ENCODE assay signal across 18 mouse cellular contexts in genomic region chr1:93691106-93691505, GRCm38 (mm10). TPM values are rescaled to one million over a fixed set of nuclear protein-coding genes. Genes with fewer than 3 reads are reported as not detected.
"Had no signal": no experiment of that assay in that cellular context is flagged by ENCODE, and none has a peak within 500 bp of the region (broad histone marks: within the 10 kb centered on the region; RNA-seq: fewer than 3 reads in every experiment).

No protein-coding gene starts in this region.

- H3K4me3 ChIP-seq: midbrain, embryonic 10.5 days; midbrain, embryonic 13.5 days; myocyte; neural tube, embryonic 13.5 days; neural tube, embryonic 15.5 days had no signal

- DNase-seq: lung, adult 18-20 months; lung, embryonic 14.5 days; lung, postnatal 10 days; lung, postnatal 4 days; retina, postnatal 1 day; right cerebral cortex, postnatal 4 days; spleen, adult 18-20 months; thymus, adult 18-20 months; thymus, postnatal 14 days; thymus, postnatal 36 days had no signal

- H3K27ac ChIP-seq: midbrain, embryonic 10.5 days; midbrain, embryonic 13.5 days; neural tube, embryonic 13.5 days; neural tube, embryonic 15.5 days had no signal

- ATAC-seq: midbrain, embryonic 13.5 days; midbrain, embryonic 16.5 days had no signal

RNA-seq across cellular contexts. Expression of gene Bok, which starts 5.6 kb away (rescaled TPM):
- total RNA-seq: megakaryocyte, adult 5-6 weeks; megakaryocyte-erythroid progenitor cell, adult 5-6 weeks had no signal
